Mouse (Mus musculus): ENCODE measurements around the gene Fbxl16. TPM values are rescaled to one million over a fixed set of nuclear protein-coding genes. Genes with fewer than 3 reads are reported as not detected.

Fbxl16 gene
- polyA plus RNA-seq, 1 experiment: 5.0 TPM

GRCm38 (mm10) chr17:25842509-25842908, 33.6 kb downstream of the Fbxl16 start:
- no peak for DNase-seq (ENCODE audit: low spot score)

DNA sequence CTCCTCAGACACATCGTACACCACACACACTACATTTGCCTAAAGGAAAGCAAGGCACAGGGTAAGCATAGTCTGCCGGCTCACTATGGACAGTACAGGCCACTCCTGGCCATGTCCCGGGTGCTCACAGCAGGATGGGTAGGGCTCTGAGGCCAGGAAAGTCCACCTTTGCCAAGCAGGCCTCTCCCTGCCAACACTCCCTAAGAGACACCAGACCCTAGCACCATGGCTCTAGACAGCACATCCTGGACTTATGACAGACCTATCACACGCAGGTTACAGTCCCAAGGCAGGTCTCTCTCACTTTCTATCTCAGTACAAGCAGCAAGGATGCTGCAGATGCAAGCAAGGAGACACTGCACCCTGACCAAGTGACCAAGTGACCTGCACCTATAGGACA, 34.2 kb downstream of the Fbxl16 start:
- no peak for DNase-seq (ENCODE audit: low spot score)

GRCm38 (mm10) chr17:25843636-25844395, 34.9 kb downstream of the Fbxl16 start:
- DNase-seq (ENCODE audit: low spot score): no peak

GRCm38 (mm10) chr17:25844396-25844901, 35.6 kb downstream of the Fbxl16 start, which contains the start of gene Rhot2:
Gene Rhot2 (minus strand): TSS chr17:25844851.
- DNase-seq (ENCODE audit: low spot score): peak; percentile 82

- DNase-seq (ENCODE audit: low spot score): no peak
These were observed 51.3 kb downstream of the Fbxl16 start for GRCm38 (mm10) chr17:25860229-25860628.

DNA sequence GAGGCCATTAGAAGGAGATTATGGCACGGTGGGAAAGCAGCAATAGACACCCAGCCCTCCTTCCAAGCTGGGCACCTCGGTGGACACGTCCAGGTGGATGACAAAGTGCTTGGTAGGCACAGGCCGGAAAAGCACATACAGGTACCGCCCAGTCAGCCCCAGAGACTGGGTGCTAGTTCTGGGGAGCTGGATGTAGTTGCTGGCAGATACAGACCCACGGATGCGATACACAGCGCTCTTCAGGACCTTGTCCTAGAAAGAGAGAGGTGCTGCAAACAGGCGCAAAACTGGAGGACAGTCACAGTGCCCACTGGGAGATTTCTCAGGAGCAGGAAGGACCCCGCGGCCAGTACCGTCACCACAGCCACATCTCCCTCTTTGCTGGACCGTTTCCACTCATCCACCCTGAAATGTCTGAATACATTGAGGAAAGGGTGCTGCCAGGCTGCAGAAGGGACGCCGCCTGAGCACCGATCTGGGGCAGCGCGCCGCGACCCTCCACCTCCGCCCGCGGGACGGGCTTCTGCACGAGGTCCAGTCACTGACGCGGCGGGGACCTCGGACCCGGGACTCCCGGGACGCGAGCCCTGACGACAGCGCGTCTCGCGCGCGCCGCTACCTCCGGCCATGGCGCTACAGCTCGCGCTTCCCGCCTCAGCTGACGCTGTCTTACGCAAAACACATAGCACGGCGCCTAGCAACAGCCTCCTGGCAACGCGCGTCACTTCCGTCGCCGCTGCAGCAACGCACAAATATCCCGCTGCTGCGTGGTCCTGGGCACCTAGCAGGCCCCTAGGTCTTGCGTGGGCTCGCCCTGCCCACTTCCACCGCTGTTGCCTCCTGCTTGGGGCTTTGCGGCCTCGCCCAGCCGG, 52.2 kb downstream of the Fbxl16 start, which contains the start of gene Wdr90:
Wdr90 (minus strand) TSS at position 670 of the 872 bp plus-strand sequence.
- peak; percentile 80 for DNase-seq (ENCODE audit: low spot score)

GRCm38 (mm10) chr17:25861704-25862612, 53.1 kb downstream of the Fbxl16 start:
- DNase-seq (ENCODE audit: low spot score): no peak

- no peak for DNase-seq (ENCODE audit: low spot score)
These were observed 54.8 kb downstream of the Fbxl16 start for GRCm38 (mm10) chr17:25863681-25864080.

DNA sequence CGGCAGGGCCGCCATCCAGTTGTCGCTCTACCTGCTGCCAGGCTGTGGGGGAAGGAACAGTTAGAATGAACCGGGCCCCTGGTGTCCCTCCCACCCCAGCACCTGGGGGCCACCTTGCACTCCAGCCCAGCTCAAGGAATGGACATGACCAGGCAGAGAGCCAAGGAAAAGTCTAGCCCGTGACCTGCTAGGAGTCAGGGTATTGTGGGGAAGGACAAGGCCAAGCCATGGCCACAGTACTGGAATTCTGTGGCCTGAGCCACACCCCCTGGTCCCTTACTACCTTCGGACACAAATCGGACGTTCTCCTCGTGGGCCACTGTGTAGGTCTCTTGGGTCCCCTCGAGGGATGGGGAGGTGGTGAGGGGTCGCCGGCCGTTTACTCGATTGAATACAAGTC, 55.4 kb downstream of the Fbxl16 start:
- DNase-seq (ENCODE audit: low spot score): no peak

GRCm38 (mm10) chr17:25865288-25865687, 56.4 kb downstream of the Fbxl16 start:
- DNase-seq (ENCODE audit: low spot score): no peak

DNA sequence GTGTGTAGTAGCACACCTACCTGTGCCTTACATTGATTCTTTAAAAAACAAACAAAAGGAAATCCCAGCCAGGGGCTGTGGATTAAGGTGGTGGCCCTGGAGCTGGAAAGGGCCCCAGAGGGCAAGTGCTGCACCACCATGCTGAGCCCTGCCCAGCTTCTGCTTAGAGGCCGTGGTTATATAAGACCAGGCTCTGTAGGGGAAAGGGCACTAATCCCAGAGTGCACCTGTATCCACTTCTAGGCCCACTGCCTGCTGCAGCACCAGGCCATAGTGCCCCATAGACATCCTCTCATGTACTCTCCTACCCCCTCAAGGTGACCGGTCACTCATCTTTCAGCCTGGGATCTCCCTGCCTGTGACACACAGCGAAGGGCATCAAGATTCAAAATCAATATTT, 57.3 kb downstream of the Fbxl16 start:
- DNase-seq (ENCODE audit: low spot score): no peak

DNA sequence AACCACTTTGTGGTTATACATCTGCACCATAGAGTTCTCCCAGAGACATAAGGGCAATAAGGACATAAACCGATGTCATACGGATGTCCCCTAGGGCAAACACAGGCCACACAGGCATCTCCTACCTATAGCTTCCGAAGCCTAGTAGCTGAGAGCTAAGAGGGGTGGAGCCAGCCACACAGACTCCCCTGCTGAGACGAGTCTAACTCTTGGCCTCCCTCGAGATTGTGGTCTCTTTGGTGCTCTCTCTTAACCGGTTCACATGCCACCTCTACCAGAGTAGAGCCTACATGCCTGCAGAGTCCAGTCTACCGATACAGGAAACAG, 58.6 kb downstream of the Fbxl16 start:
- no peak for DNase-seq (ENCODE audit: low spot score)

- no peak for DNase-seq (ENCODE audit: low spot score)
These were observed 59.1 kb downstream of the Fbxl16 start for GRCm38 (mm10) chr17:25867836-25868600.

GRCm38 (mm10) chr17:25868601-25869191, 59.8 kb downstream of the Fbxl16 start, which contains the start of gene Mcrip2:
Gene Mcrip2 (minus strand): TSS chr17:25868764.
- peak; percentile 64 for DNase-seq (ENCODE audit: low spot score)

DNA sequence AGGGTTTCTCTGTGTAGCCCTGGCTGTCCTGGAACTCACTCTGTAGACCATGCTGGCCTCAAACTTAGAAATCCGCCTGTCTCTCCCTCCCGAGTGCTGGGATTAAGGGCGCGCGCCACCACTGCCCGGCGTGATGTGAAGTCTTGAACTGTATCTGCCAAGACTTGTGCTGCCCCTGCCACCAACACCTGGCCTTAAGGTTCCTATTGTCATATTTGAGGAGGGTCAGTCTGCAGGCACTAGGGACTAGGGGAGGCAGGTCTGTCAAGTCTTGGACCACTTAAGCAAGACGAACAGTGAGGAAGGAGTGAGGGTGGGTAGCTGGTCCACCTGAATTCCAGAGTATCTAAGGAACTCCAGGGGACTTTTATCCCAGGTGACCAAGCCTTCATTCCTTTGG, 60.6 kb downstream of the Fbxl16 start:
- no peak for DNase-seq (ENCODE audit: low spot score)

- no peak for DNase-seq (ENCODE audit: low spot score)
These were observed 61.1 kb downstream of the Fbxl16 start for GRCm38 (mm10) chr17:25869954-25870353.

Data from urinary bladder, adult 2 months (tissue).